In genomic region chr1:36960509-36961222, GRCm38 (mm10) we compare ENCODE assay signal across 21 mouse cellular contexts. TPM values are rescaled to one million over a fixed set of nuclear protein-coding genes. Genes with fewer than 3 reads are reported as not detected.
DNase-seq lines count a peak whose midpoint lies in the region; ATAC-seq and TF ChIP-seq lines count a peak whose summit lies in the region.
"Had no signal": no experiment of that assay in that cellular context is flagged by ENCODE, and none has a peak within 500 bp of the region (broad histone marks: within the 10 kb centered on the region; RNA-seq: fewer than 3 reads in every experiment).

No protein-coding gene starts in this region.

- no peak overlapping the region for H3K4me2 ChIP-seq in liver, postnatal 0 days (ENCODE audit: low read depth, low read length)
- no peak overlapping the region for H3K4me2 ChIP-seq in liver, embryonic 12.5 days
- H3K4me2 ChIP-seq: forebrain, embryonic 15.5 days; hindbrain, embryonic 12.5 days; liver, embryonic 11.5 days; midbrain, embryonic 13.5 days; neural tube, embryonic 13.5 days had no signal

- DNase-seq in liver, postnatal 0 days: no peak
- DNase-seq in T-cell, adult 2 months (ENCODE audit: low spot score): peak; percentile 70
- DNase-seq in naive thymus-derived CD4-positive, alpha-beta T cell, adult 2 months (ENCODE audit: low read depth): peak; percentile 81
- peak; percentile 41 for DNase-seq in thymus, postnatal 14 days
- DNase-seq in gastrocnemius, postnatal 25 days: no peak
- DNase-seq in kidney, adult 9 months: no peak
- no peak for DNase-seq in kidney, postnatal 36 days
- DNase-seq: adrenal gland, adult 8-10 months; cerebellum, adult 2 months; embryo, embryonic 11 days; gastrocnemius, postnatal 14 days; kidney, adult 18-20 months; lung, postnatal 14 days; right cerebral cortex, adult 18-20 months had no signal

- H3K9me3 ChIP-seq in liver, postnatal 0 days (ENCODE audit: low read length): no peaks in the 10 kb centered on the region
- H3K9me3 ChIP-seq in liver, embryonic 12.5 days (replicated peaks): no peaks in the 10 kb centered on the region
- H3K9me3 ChIP-seq: forebrain, embryonic 15.5 days; hindbrain, embryonic 12.5 days; midbrain, embryonic 13.5 days; neural tube, embryonic 13.5 days had no signal

- no peak for TF ChIP-seq CTCF in liver, postnatal 0 days (IDR thresholded peaks at IDR 0.05; ENCODE audit: low read depth)

- TF ChIP-seq EP300 in liver, postnatal 0 days (IDR thresholded peaks at IDR 0.05; ENCODE audit: low read depth): no peak

- no peak overlapping the region for H3K4me3 ChIP-seq in liver, postnatal 0 days (ENCODE audit: low read depth, low read length)
- H3K4me3 ChIP-seq in liver, embryonic 12.5 days: no peak overlapping the region
- H3K4me3 ChIP-seq: forebrain, embryonic 15.5 days; hindbrain, embryonic 12.5 days; layer of hippocampus, adult 2 months; midbrain, embryonic 13.5 days; neural tube, embryonic 13.5 days had no signal

- no peak overlapping the region for H3K27ac ChIP-seq in liver, postnatal 0 days (ENCODE audit: low read depth)
- no peak overlapping the region for H3K27ac ChIP-seq in liver, embryonic 12.5 days
- H3K27ac ChIP-seq: forebrain, embryonic 15.5 days; hindbrain, embryonic 12.5 days; layer of hippocampus, adult 2 months; midbrain, embryonic 13.5 days; neural tube, embryonic 13.5 days had no signal

- H3K9ac ChIP-seq in liver, postnatal 0 days (replicated peaks): no peak overlapping the region
- no peak overlapping the region for H3K9ac ChIP-seq in liver, embryonic 12.5 days
- H3K9ac ChIP-seq: forebrain, embryonic 15.5 days; hindbrain, embryonic 12.5 days; midbrain, embryonic 13.5 days; neural tube, embryonic 13.5 days had no signal

- ATAC-seq in liver, postnatal 0 days: peak; percentile 29; the same call in 1 of the 2 replicates
- no peak for ATAC-seq in liver, embryonic 12.5 days
- ATAC-seq: forebrain, embryonic 15.5 days; midbrain, embryonic 13.5 days had no signal

- 66% methylated on average over 16 of the region's 16 CpGs for WGBS in liver, postnatal 0 days (ENCODE audit: insufficient replicate concordance)
- WGBS in liver, embryonic 12.5 days (ENCODE audit: insufficient replicate concordance): 66% methylated on average over 16 of the region's 16 CpGs

- H3K36me3 ChIP-seq in liver, postnatal 0 days (replicated peaks; ENCODE audit: insufficient read depth, low read length): no peaks in the 10 kb centered on the region
- H3K36me3 ChIP-seq in liver, embryonic 12.5 days: no peaks in the 10 kb centered on the region
- H3K36me3 ChIP-seq: forebrain, embryonic 15.5 days; hindbrain, embryonic 12.5 days; midbrain, embryonic 13.5 days; neural tube, embryonic 13.5 days had no signal

- no peaks in the 10 kb centered on the region for H3K27me3 ChIP-seq in liver, postnatal 0 days (ENCODE audit: insufficient read depth, low read length)
- no peaks in the 10 kb centered on the region; the same call in 1 of the 2 replicates for H3K27me3 ChIP-seq in liver, embryonic 12.5 days (replicated peaks)
- H3K27me3 ChIP-seq: forebrain, embryonic 15.5 days; hindbrain, embryonic 12.5 days; midbrain, embryonic 13.5 days; neural tube, embryonic 13.5 days had no signal

- H3K4me1 ChIP-seq in liver, postnatal 0 days (ENCODE audit: insufficient read depth): peaks cover 2% of the 10 kb centered on the region; the same call in 1 of the 2 replicates
- H3K4me1 ChIP-seq in liver, embryonic 12.5 days: no peaks in the 10 kb centered on the region
- H3K4me1 ChIP-seq: forebrain, embryonic 15.5 days; hindbrain, embryonic 12.5 days; midbrain, embryonic 13.5 days; neural tube, embryonic 13.5 days had no signal

RNA-seq across cellular contexts. Expression of gene Tmem131, which starts 17.2 kb away (rescaled TPM):
- polyA plus RNA-seq in liver, postnatal 0 days (2015; fragmentation: Nextera tagmentation; extraction: Ambion mirVana): 4.8 and 6.1 TPM in 2 replicates
- polyA plus RNA-seq in liver, embryonic 12.5 days (2016; fragmentation: Nextera tagmentation; extraction: Ambion mirVana): 14.9 and 15.4 TPM in 2 replicates
- 10 to 100 TPM; 22.1 to 25.3 TPM for total RNA-seq in gastrocnemius, postnatal 25 days (2021)

Comparison
In these comparisons a context has a peak if more than half of its experiments do, and no peak if none do; other contexts are left out.
1. DNase-seq: peak in T-cell, adult 2 months (single experiment), naive thymus-derived CD4-positive, alpha-beta T cell, adult 2 months (single experiment) and thymus, postnatal 14 days (single experiment); none in liver, postnatal 0 days (single experiment), gastrocnemius, postnatal 25 days (single experiment), kidney, adult 9 months (single experiment) and kidney, postnatal 36 days (0 of 2).